Mouse (Mus musculus) adipocyte (in vitro differentiated cells): ENCODE results near the gene Ssbp1.

Source experiments
- DNase-seq: peaks from one replicate; pipeline ENCODE4 v3.0.0-alpha.2; 2016; ENCODE audit warnings: low spot score

The Ssbp1 gene

GRCm38 (mm10) chr6:40465710-40466109 is 5.4 kb upstream of the Ssbp1 start:
- DNase-seq, result no peak

GRCm38 (mm10) chr6:40471720-40472010 is 513 bp downstream of the Ssbp1 start:
- DNase-seq, result no peak

- DNase-seq, result no peak
These were observed 5.0 kb downstream of the Ssbp1 start for GRCm38 (mm10) chr6:40476132-40476531.

GRCm38 (mm10) chr6:40479705-40480104 is 8.6 kb downstream of the Ssbp1 start:
- DNase-seq, result peak; percentile 56

- no peak for DNase-seq
These were observed 11.2 kb downstream of the Ssbp1 start for GRCm38 (mm10) chr6:40482318-40482717.

- no peak for DNase-seq
These were observed 19.8 kb downstream of the Ssbp1 start, which contains the start of gene Tas2r137 for GRCm38 (mm10) chr6:40490933-40491332. Gene Tas2r137, plus strand, starts transcription at chr6:40491233.

GRCm38 (mm10) chr6:40493229-40493628 is 22.1 kb downstream of the Ssbp1 start, which contains the start of gene Tas2r108:
Gene Tas2r108, plus strand, starts transcription at chr6:40493529.
- no peak for DNase-seq

- DNase-seq, result no peak
These were observed 48.3 kb downstream of the Ssbp1 start, which contains the start of gene Prss37 for GRCm38 (mm10) chr6:40519408-40519807. Gene Prss37, minus strand, starts transcription at chr6:40519508.
